Mouse (Mus musculus): ENCODE measurements around the gene Ak3. TPM values are rescaled to one million over a fixed set of nuclear protein-coding genes. Genes with fewer than 3 reads are reported as not detected.

Ak3 gene
- total RNA-seq, 1 experiment: 13.8 TPM

GRCm38 (mm10) chr19:28995366-28995765, 52.4 kb downstream of the Ak3 start:
- H3K4me1 ChIP-seq (ENCODE audit: control insufficient read depth in 2 of 2, insufficient read depth in 2 of 2, low read length in 2 of 2, poor library complexity in 1 of 2): peaks cover 0 to 2% of the 10 kb centered on the region in 2 experiments; a peak in 1 of 4 replicates
- no peak overlapping the region for H3K9ac ChIP-seq (ENCODE audit: insufficient read depth, low read depth, low read length, poor library complexity, severe bottlenecking)
- no peak for TF ChIP-seq ZC3H11A (IDR thresholded peaks at IDR 0.05; ENCODE audit: borderline replicate concordance, low read depth, low read length)
- no peak for TF ChIP-seq CHD2 (IDR thresholded peaks at IDR 0.05; ENCODE audit: low read depth, low read length)
- TF ChIP-seq HCFC1 (IDR thresholded peaks at IDR 0.05; ENCODE audit: borderline replicate concordance, insufficient read depth, low read length): no peak
- no peak for TF ChIP-seq ZNF384 (IDR thresholded peaks at IDR 0.05; ENCODE audit: low read depth, low read length)
- no peak for TF ChIP-seq MAFK (IDR thresholded peaks at IDR 0.05; ENCODE audit: insufficient read depth, low read depth, low read length)
- peaks cover 12% of the 10 kb centered on the region for H3K36me3 ChIP-seq (ENCODE audit: control insufficient read depth, insufficient read depth, low read length, poor library complexity, severe bottlenecking)
- H3K4me3 ChIP-seq (ENCODE audit: insufficient read depth in 1 of 2, low read depth in 1 of 2, low read length in 2 of 2, poor library complexity in 1 of 2, severe bottlenecking in 1 of 2): no peak overlapping the region
- no peaks in the 10 kb centered on the region for H3K9me3 ChIP-seq (ENCODE audit: control insufficient read depth, insufficient read depth, low read depth, low read length)
- DNase-seq (ENCODE audit: low read depth, low spot score): no peak
- H3K27ac ChIP-seq (ENCODE audit: insufficient read depth, low read depth, low read length, poor library complexity, severe bottlenecking): no peak overlapping the region
- in situ Hi-C loops (cut with MboI; ENCODE audit: low sequenced_read_pairs in 2 of 2, unreplicated experiment in 2 of 2): no loop called here

- no peak for TF ChIP-seq HCFC1 (IDR thresholded peaks at IDR 0.05; ENCODE audit: borderline replicate concordance, insufficient read depth, low read length)
- TF ChIP-seq CHD2 (IDR thresholded peaks at IDR 0.05; ENCODE audit: low read depth, low read length): no peak
- TF ChIP-seq ZNF384 (IDR thresholded peaks at IDR 0.05; ENCODE audit: low read depth, low read length): no peak
- no peak for TF ChIP-seq ZC3H11A (IDR thresholded peaks at IDR 0.05; ENCODE audit: borderline replicate concordance, low read depth, low read length)
- no peak for TF ChIP-seq MAFK (IDR thresholded peaks at IDR 0.05; ENCODE audit: insufficient read depth, low read depth, low read length)
- H3K9me3 ChIP-seq (ENCODE audit: control insufficient read depth, insufficient read depth, low read depth, low read length): no peaks in the 10 kb centered on the region
- H3K9ac ChIP-seq (ENCODE audit: insufficient read depth, low read depth, low read length, poor library complexity, severe bottlenecking): no peak overlapping the region
- DNase-seq (ENCODE audit: low read depth, low spot score): no peak
- in situ Hi-C loops (cut with MboI; ENCODE audit: low sequenced_read_pairs in 2 of 2, unreplicated experiment in 2 of 2): no loop called here
- peaks cover 0 to 2% of the 10 kb centered on the region in 2 experiments; a peak in 1 of 4 replicates for H3K4me1 ChIP-seq (ENCODE audit: control insufficient read depth in 2 of 2, insufficient read depth in 2 of 2, low read length in 2 of 2, poor library complexity in 1 of 2)
- H3K4me3 ChIP-seq (ENCODE audit: insufficient read depth in 1 of 2, low read depth in 1 of 2, low read length in 2 of 2, poor library complexity in 1 of 2, severe bottlenecking in 1 of 2): no peak overlapping the region
- no peak overlapping the region for H3K27ac ChIP-seq (ENCODE audit: insufficient read depth, low read depth, low read length, poor library complexity, severe bottlenecking)
- peaks cover 12% of the 10 kb centered on the region for H3K36me3 ChIP-seq (ENCODE audit: control insufficient read depth, insufficient read depth, low read length, poor library complexity, severe bottlenecking)
Observed at GRCm38 (mm10) chr19:28994870-28995269, 52.9 kb downstream of the Ak3 start.

GRCm38 (mm10) chr19:28991391-28991790, 56.4 kb downstream of the Ak3 start:
- TF ChIP-seq ZC3H11A (IDR thresholded peaks at IDR 0.05; ENCODE audit: borderline replicate concordance, low read depth, low read length) (no peak), HCFC1 (IDR thresholded peaks at IDR 0.05; ENCODE audit: borderline replicate concordance, insufficient read depth, low read length) (no peak)
- no peaks in the 10 kb centered on the region for H3K9me3 ChIP-seq (ENCODE audit: control insufficient read depth, insufficient read depth, low read depth, low read length)
- H3K9ac ChIP-seq (ENCODE audit: insufficient read depth, low read depth, low read length, poor library complexity, severe bottlenecking): no peak overlapping the region; the same call in 1 of the 2 replicates
- peaks cover 0 to 4% of the 10 kb centered on the region in 2 experiments; a peak in 1 of 4 replicates for H3K4me1 ChIP-seq (ENCODE audit: control insufficient read depth in 2 of 2, insufficient read depth in 2 of 2, low read length in 2 of 2, poor library complexity in 1 of 2)
- in situ Hi-C loops (cut with MboI; ENCODE audit: low sequenced_read_pairs in 2 of 2, unreplicated experiment in 2 of 2): no loop called here
- no peak for DNase-seq (ENCODE audit: low read depth, low spot score)
- H3K36me3 ChIP-seq (ENCODE audit: control insufficient read depth, insufficient read depth, low read length, poor library complexity, severe bottlenecking): peaks cover 8% of the 10 kb centered on the region
- no peak overlapping the region for H3K27ac ChIP-seq (ENCODE audit: insufficient read depth, low read depth, low read length, poor library complexity, severe bottlenecking)
- H3K4me3 ChIP-seq (ENCODE audit: insufficient read depth in 1 of 2, low read depth in 1 of 2, low read length in 2 of 2, poor library complexity in 1 of 2, severe bottlenecking in 1 of 2): peak overlapping the region; percentile 87 to 93

- Histone ChIP-seq H3K36me3 (ENCODE audit: control insufficient read depth, insufficient read depth, low read length, poor library complexity, severe bottlenecking) (peaks cover 6% of the 10 kb centered on the region), H3K4me3 (ENCODE audit: insufficient read depth in 1 of 2, low read depth in 1 of 2, low read length in 2 of 2, poor library complexity in 1 of 2, severe bottlenecking in 1 of 2) (peak overlapping the region; percentile 87 to 93), H3K4me1 (ENCODE audit: control insufficient read depth in 2 of 2, insufficient read depth in 2 of 2, low read length in 2 of 2, poor library complexity in 1 of 2) (peaks cover 0 to 4% of the 10 kb centered on the region in 2 experiments; a peak in 1 of 4 replicates), H3K9ac (ENCODE audit: insufficient read depth, low read depth, low read length, poor library complexity, severe bottlenecking) (peak overlapping the region; percentile 94), H3K9me3 (ENCODE audit: control insufficient read depth, insufficient read depth, low read depth, low read length) (no peaks in the 10 kb centered on the region), H3K27ac (ENCODE audit: insufficient read depth, low read depth, low read length, poor library complexity, severe bottlenecking) (peak overlapping the region; percentile 51)
- TF ChIP-seq ZNF384 (IDR thresholded peaks at IDR 0.05; ENCODE audit: low read depth, low read length) (no peak), ZC3H11A (IDR thresholded peaks at IDR 0.05; ENCODE audit: borderline replicate concordance, low read depth, low read length) (no peak), HCFC1 (IDR thresholded peaks at IDR 0.05; ENCODE audit: borderline replicate concordance, insufficient read depth, low read length) (no peak), MAFK (IDR thresholded peaks at IDR 0.05; ENCODE audit: insufficient read depth, low read depth, low read length) (no peak), CHD2 (IDR thresholded peaks at IDR 0.05; ENCODE audit: low read depth, low read length) (no peak)
- in situ Hi-C loops (cut with MboI; ENCODE audit: low sequenced_read_pairs in 2 of 2, unreplicated experiment in 2 of 2): no loop called here
- DNase-seq (ENCODE audit: low read depth, low spot score): no peak
Observed at GRCm38 (mm10) chr19:28990590-28991221, 57.1 kb downstream of the Ak3 start.

Data from ES-E14 (cell line).